ENCODE assay signal across 11 mouse cellular contexts in the genomic region with DNA sequence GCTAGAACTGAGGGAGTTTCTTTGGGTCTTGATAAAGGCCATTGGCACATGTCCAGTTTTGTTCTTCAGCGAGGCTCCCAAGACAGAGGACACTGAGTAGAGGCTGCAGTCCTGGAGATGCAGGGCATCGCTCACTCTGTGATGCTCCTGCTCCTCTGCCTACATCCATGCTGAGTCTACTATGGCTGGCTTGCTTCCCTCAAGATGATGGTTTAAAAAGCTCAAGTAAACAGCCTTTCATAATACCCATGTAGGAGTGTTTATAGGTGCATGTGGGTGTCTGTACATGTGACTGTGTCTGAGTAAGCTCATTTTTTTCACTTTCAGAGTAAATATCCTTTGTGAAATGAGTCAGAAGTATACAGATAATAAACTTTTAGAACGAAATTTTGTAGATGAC. TPM values are rescaled to one million over a fixed set of nuclear protein-coding genes. Genes with fewer than 3 reads are reported as not detected.
"Had no signal": no experiment of that assay in that cellular context is flagged by ENCODE, and none has a peak within 500 bp of the region (broad histone marks: within the 10 kb centered on the region; RNA-seq: fewer than 3 reads in every experiment).

No protein-coding gene starts in this region.

RNA-seq across cellular contexts. Expression of gene Gm49721, which starts 3.7 kb away (rescaled TPM):
- polyA plus RNA-seq: neural tube, embryonic 14.5 days; small intestine, adult 2 months; spleen, adult 2 months had no signal

RNA-seq across cellular contexts. Expression of gene Gm1604a, which starts 50.4 kb away (rescaled TPM):
- polyA plus RNA-seq: neural tube, embryonic 12.5 days; neural tube, embryonic 13.5 days; neural tube, embryonic 14.5 days; small intestine, adult 2 months; spleen, adult 2 months; stomach, embryonic 14.5 days; stomach, embryonic 15.5 days; stomach, embryonic 16.5 days; stomach, postnatal 0 days; testis, adult 2 months; urinary bladder, adult 2 months had no signal
